Mouse (Mus musculus): ENCODE results near the gene Spdl1.

Gene Spdl1

GRCm38 (mm10) chr11:34796097-34796496 lies 37.3 kb downstream of the Spdl1 start:
- DNase-seq = peak in 1 of 2 experiments; percentile 26

DNA sequence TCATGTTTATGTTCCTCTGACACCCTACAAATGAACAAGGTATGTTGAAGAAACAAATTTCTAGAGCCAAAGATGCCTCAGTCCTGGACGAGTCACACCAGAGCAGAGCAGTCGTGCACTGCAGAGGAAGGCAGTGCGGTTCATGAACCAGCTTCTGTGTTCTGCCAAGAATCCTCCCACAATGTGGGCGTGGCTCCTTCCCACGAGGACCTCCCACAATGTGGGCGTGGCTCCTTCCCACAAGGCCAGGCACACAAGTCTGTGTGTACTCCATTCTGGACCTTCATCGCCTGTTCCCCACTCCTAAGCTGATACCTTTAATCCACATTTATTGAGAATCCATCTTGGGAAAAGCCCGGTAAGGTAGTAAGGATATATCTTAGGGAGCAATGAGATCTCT lies 41.6 kb downstream of the Spdl1 start:
- peak in 1 of 2 experiments; percentile 27 for DNase-seq

GRCm38 (mm10) chr11:34784864-34785263 lies 48.6 kb downstream of the Spdl1 start:
- no peak for DNase-seq

DNA sequence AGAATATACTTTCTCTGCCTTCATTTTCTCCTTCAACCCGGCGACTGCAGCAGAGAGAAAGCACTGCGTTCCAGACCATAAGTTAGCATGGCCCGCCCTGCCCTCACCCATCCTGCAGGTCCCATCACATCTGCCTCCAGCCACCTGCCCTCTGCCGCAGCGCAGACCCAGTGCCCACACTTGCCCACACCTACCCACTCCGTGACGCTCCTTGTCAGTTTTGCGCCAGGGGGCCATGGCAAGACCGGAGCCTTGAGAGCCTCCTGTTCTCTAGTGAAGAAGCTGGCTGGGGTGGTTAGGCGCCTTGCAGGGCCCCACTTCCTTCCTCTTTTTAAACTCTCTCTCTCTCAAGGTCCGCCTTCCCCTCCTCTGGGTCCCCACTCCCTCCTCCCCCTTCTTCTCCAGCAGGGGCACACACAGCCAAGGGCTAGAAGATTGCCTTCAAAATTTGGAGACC lies 49.8 kb downstream of the Spdl1 start, which contains the start of gene Dock2:
Dock2 (minus strand) TSS at position 306 of the 457 bp plus-strand sequence.
- peak; percentile 48 to 52 for DNase-seq

- DNase-seq = peak; percentile 61 to 69
Observed at GRCm38 (mm10) chr11:34782516-34783430, 50.7 kb downstream of the Spdl1 start.

GRCm38 (mm10) chr11:34780786-34781185 lies 52.7 kb downstream of the Spdl1 start:
- DNase-seq = no peak

- no peak for DNase-seq
Observed at GRCm38 (mm10) chr11:34779966-34780365, 53.5 kb downstream of the Spdl1 start.

- no peak for DNase-seq
Observed at GRCm38 (mm10) chr11:34778351-34778750, 55.1 kb downstream of the Spdl1 start.

DNA sequence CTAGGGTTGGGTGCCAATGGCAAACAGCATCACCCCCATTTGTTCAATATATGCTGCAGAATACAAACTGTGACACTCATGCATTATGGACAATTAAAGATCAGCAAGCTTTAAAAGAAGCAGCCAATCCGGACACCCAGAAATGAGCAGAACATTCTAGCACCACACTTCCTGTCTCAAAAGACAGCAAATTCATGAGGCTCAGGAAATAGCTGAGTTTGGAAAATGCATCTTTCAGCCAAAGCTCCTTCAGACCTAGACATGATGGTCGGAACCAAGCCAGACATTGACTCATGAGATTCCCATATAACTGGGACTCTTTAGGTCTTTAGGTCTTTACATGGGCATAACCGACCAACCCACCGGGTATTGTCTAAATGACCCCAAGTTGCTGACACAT lies 55.9 kb downstream of the Spdl1 start:
- no peak for DNase-seq

DNA sequence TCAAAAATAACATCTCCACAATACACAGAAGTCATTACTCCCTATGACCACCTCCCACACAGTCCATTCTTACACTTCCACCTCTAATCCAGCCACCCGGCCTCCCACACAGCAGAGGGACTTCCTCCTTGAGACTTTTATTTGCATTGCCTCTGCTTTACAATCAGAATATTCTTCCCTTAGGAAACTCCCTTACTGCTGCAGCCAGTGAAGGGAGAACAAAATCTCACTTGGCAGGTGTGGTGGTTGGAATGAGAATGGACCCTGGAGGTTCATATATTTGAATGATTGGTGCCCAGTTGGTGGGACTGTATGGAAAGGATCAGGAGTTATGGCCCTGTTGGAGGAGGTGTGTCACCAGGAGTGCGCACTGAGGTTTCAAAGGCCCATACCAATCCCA lies 57.4 kb downstream of the Spdl1 start:
- DNase-seq = no peak

DNA sequence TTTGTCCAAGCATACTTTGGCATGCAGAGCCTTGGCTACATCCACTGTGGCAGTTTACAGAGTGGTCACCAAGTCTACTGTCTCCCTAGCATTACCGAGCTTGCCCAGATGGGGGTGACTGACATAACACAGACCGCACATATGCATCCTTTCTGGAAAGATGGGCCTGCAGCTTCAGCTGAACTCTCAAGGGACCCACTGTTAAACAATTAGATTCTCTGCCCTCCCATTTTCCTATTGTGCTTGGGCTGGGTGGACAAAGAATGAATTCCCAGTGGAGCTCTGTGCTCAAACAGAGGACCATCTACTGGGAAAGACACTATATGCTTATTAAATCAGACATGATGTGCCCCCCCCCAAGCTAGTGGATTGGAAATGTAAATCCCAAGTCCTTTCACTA lies 58.8 kb downstream of the Spdl1 start:
- DNase-seq = no peak

DNA sequence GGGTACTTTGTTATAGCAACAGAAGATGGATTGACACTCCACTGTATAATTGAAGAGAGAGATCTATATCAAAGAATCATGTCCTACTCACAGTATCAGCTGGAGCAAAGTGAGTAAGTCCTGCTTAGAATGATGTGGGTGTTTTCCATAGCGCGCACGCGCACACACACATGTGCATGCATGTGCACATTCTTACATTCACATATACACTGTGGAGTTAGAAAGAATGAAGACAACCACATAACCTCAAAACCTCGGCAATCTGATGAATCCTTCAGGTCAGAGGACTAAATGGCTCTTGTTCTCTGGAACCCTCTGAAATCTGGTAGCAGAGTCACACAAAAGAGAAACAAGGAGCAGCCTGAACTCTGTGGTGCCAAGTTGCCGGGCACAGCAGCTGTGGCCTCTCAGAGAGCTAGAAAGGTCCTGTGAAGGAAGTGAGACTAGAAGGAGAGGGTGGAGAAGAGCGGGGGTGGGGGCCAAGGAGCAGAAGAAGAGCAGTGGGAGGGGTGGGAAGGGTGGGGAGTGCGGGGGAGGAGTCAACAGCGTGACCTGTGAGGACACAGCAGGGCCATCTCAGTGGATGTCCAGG lies 60.0 kb downstream of the Spdl1 start:
- DNase-seq = peak; percentile 18 to 31

- peak; percentile 59 to 60 for DNase-seq
Observed at GRCm38 (mm10) chr11:34771221-34771986, 62.0 kb downstream of the Spdl1 start.

DNA sequence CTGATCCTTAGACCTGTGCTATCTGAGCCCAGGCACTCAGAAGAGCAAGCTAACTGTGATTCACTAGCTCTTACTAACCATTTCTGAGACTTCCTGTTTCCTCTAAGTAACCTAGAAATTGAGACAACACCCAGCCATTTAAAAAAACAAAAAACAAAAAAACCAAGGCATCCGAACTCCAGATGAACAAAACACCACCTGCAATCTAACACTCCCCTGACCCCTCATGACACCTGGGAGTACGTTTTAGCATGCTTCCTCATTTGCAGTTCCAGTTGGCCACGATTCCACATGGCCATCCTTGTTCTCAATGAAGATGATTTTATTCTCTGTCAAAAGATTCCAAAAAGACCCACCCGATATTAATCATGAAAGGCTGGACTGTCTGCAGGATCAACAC lies 62.8 kb downstream of the Spdl1 start:
- DNase-seq = no peak

DNA sequence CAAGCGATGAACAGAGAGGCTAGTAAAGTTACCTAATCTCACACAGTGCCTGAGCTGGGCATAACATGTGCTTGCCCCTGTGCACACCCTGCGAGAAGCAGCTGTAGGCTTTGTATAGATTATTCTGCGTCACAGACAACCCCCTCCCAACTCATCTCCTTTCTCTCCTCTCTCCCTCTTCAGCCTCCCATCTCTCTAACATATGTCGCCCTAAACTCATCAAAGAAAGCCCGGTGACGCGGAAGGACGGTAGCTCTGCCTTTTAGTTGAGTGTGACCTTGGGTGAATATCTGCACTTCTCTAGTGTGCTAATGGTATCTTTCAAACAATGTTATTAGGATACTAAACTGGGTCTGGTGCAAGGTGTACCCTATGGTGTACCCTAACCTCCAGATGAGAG lies 63.5 kb downstream of the Spdl1 start:
- no peak for DNase-seq

DNA sequence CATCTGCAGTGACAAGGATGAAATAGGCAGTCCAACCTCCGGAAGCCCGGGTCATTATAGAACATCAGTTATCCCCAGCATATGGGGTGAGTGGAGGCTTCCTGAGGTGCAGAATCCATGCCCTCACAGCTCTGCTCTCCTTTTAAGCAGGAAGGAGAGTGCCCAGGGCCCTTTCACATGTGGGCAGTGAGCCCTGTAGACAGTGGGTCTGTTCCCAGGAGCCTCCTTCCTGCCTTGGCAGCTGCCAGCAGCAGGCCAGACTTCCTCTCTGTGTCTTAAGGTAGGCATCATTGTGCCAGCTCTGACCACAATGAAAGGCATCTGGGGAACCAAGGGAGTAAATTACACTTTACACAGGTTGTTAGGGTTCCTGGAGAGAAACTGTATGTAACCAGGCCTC lies 64.0 kb downstream of the Spdl1 start:
- no peak for DNase-seq

- no peak for DNase-seq
Observed at GRCm38 (mm10) chr11:34763739-34764361, 69.6 kb downstream of the Spdl1 start.

- DNase-seq = no peak
Observed at GRCm38 (mm10) chr11:34762570-34763127, 70.8 kb downstream of the Spdl1 start.

DNA sequence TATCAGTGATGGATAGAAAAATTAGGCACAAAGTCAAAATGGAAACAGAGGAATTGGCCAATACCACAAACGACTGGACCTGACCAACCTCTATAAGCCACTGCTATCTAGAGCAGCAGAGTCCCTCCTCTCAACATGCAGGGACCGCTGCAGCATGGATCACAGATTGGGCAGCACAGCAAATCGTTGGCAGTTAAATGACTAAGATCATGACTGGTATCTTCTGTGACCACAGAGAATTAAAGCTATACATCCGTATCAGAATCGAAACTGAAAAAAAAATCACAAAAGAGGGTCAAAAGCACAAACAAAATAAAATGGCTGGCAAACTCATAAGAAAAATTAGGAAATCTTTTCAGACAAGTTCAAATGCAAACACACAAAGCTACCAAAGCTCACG lies 71.3 kb downstream of the Spdl1 start:
- no peak for DNase-seq

- DNase-seq = no peak
Observed at GRCm38 (mm10) chr11:34759582-34759981, 73.9 kb downstream of the Spdl1 start.
